Mouse (Mus musculus): ENCODE results near the gene Foxn1. TPM values are rescaled to one million over a fixed set of nuclear protein-coding genes. Genes with fewer than 3 reads are reported as not detected.

Foxn1 gene
- polyA plus RNA-seq, 1 experiment from 2014 or later: not detected

DNA sequence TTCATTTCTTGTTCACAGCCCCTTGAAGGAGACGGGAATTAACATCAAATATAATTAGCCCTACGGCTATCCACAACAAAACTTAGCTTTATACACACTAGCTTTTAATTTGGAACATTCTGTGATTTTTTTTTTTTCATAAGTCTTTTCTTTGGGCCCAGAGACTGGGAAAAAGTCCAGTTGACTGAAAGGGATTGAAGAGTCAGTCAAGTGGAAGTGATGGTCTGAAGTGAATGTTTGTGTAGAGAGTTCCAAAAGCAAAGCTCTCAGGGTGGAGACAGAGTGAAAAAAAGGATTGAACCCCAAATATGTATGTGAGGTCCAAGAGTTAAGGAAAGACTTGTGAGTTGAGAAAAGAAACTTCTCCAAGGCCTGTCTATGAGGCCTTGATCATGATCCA, 67.9 kb downstream of the Foxn1 start:
- WGBS: 82% methylated on average over 2 of the region's 2 CpGs
- H3K27me3 ChIP-seq (replicated peaks): no peaks in the 10 kb centered on the region
- H3K9me3 ChIP-seq (replicated peaks): no peaks in the 10 kb centered on the region
- H3K4me3 ChIP-seq (replicated peaks): no peak overlapping the region
- no peak for ATAC-seq (ENCODE audit: low FRiP score)
- H3K4me1 ChIP-seq: peaks cover 12% of the 10 kb centered on the region
- no peak overlapping the region for H3K9ac ChIP-seq (replicated peaks)
- H3K4me2 ChIP-seq: no peak overlapping the region
- no peak overlapping the region for H3K27ac ChIP-seq (replicated peaks)
- H3K36me3 ChIP-seq: no peaks in the 10 kb centered on the region

DNA sequence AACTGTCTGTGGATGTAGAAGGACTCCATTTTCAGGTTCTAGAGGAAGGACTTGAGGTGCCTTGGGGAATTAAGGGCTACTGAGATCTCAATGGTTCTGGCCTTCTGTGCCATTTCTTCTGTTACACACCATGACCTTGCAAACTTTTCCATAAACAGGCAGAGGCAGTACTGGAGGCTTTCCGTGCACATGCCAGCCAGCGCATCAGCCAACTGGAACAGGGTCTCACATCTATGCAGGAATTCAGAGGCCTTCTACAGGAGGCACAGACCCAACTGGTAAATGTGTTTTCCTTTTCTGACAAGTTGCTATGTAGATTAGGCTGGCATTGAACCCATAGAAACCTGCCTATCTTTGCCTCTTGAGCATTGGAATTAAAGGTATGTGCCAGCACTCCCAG, 72.7 kb downstream of the Foxn1 start:
- Histone ChIP-seq H3K4me3 (replicated peaks) (no peak overlapping the region), H3K9me3 (replicated peaks) (no peaks in the 10 kb centered on the region), H3K27me3 (replicated peaks) (no peaks in the 10 kb centered on the region), H3K36me3 (no peaks in the 10 kb centered on the region), H3K4me2 (no peak overlapping the region), H3K9ac (replicated peaks) (no peak overlapping the region), H3K27ac (replicated peaks) (no peak overlapping the region), H3K4me1 (no peaks in the 10 kb centered on the region)
- WGBS: 100% methylated on average over 2 of the region's 2 CpGs
- ATAC-seq (ENCODE audit: low FRiP score): no peak

DNA sequence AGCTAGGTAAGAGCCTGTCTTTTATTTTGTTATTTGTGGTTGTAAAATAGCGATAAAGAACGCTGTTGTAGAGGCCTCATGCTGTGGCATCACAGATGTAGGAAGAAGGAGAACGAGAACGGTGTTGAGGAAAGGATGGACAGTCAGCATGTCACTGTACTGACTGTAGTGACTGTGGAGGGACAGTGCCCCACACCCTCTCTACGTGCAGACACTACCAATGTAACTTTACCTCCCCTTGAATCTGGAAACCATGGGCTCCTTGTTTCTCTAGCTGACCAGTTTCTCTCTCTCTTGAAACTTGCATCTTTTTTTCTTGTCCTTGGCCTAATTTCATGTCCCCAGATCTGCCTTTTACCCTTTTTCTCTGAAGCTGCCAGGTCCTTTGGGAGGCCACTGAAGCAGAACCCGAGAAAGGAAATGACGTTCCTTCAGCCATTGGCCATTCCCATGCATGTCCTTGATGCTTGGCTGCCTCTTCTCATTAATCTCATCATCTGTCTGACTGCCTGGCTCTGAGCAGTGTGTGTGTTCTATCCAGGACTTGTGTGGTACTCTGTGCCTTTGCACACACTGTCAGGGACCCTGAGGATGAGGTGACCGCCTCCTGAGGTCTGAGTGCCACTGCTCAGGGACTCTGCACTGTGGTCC, 75.4 kb downstream of the Foxn1 start:
- Histone ChIP-seq H3K4me3 (replicated peaks) (no peak overlapping the region), H3K36me3 (no peaks in the 10 kb centered on the region), H3K27me3 (replicated peaks) (no peaks in the 10 kb centered on the region), H3K27ac (replicated peaks) (no peak overlapping the region), H3K4me1 (no peaks in the 10 kb centered on the region), H3K4me2 (no peak overlapping the region), H3K9ac (replicated peaks) (no peak overlapping the region), H3K9me3 (replicated peaks) (no peaks in the 10 kb centered on the region)
- peak; percentile 47; the same call in 1 of the 2 replicates for ATAC-seq (ENCODE audit: low FRiP score)
- WGBS: 76% methylated on average over 8 of the region's 8 CpGs

Other genes starting within 250 kb of the Foxn1 start
- gene Traf4, start 221.0 kb downstream of the Foxn1 start, polyA plus RNA-seq (2015; fragmentation: Nextera tagmentation; extraction: Ambion mirVana): 82.1 and 85.4 TPM in 2 replicates
- gene Nek8, start 209.9 kb downstream of the Foxn1 start, polyA plus RNA-seq (2015; fragmentation: Nextera tagmentation; extraction: Ambion mirVana): 7.0 and 9.7 TPM in 2 replicates
- gene Tlcd1, start 209.8 kb downstream of the Foxn1 start, polyA plus RNA-seq (2015; fragmentation: Nextera tagmentation; extraction: Ambion mirVana): 19.3 and 20.0 TPM in 2 replicates
- 774 and 869 TPM in 2 replicates for gene Rpl23a, start 203.0 kb downstream of the Foxn1 start, polyA plus RNA-seq (2015; fragmentation: Nextera tagmentation; extraction: Ambion mirVana)
- gene Rab34, start 198.1 kb downstream of the Foxn1 start, polyA plus RNA-seq (2015; fragmentation: Nextera tagmentation; extraction: Ambion mirVana): 66.1 and 71.0 TPM in 2 replicates
- 3.3 and 4.8 TPM in 2 replicates for gene Proca1, start 193.2 kb downstream of the Foxn1 start, polyA plus RNA-seq (2015; fragmentation: Nextera tagmentation; extraction: Ambion mirVana)
- gene Sdf2, start 140.8 kb downstream of the Foxn1 start, polyA plus RNA-seq (2015; fragmentation: Nextera tagmentation; extraction: Ambion mirVana): 93.2 and 97.1 TPM in 2 replicates
- gene Supt6, start 140.6 kb downstream of the Foxn1 start, polyA plus RNA-seq (2015; fragmentation: Nextera tagmentation; extraction: Ambion mirVana): 22.9 and 25.1 TPM in 2 replicates
- 56.5 and 65.2 TPM in 2 replicates for gene 2610507B11Rik, start 124.8 kb downstream of the Foxn1 start, polyA plus RNA-seq (2015; fragmentation: Nextera tagmentation; extraction: Ambion mirVana)
- gene BC030499, start 95.7 kb downstream of the Foxn1 start, polyA plus RNA-seq (2015; fragmentation: Nextera tagmentation; extraction: Ambion mirVana): 0.40 and 0.42 TPM in 2 replicates
- gene Spag5, start 85.0 kb downstream of the Foxn1 start, polyA plus RNA-seq (2015; fragmentation: Nextera tagmentation; extraction: Ambion mirVana): 6.5 and 13.1 TPM in 2 replicates
- 328 and 382 TPM in 2 replicates for gene Aldoc, start 63.6 kb downstream of the Foxn1 start, polyA plus RNA-seq (2015; fragmentation: Nextera tagmentation; extraction: Ambion mirVana)
- gene Pigs, start 58.1 kb downstream of the Foxn1 start, polyA plus RNA-seq (2015; fragmentation: Nextera tagmentation; extraction: Ambion mirVana): 83.2 and 86.4 TPM in 2 replicates
- 84.3 and 88.3 TPM in 2 replicates for gene Unc119, start 43.1 kb downstream of the Foxn1 start, polyA plus RNA-seq (2015; fragmentation: Nextera tagmentation; extraction: Ambion mirVana)
- 0.42 TPM in 1 of 2 replicates, not detected in the other for gene Slc13a2, start 35.7 kb upstream of the Foxn1 start, polyA plus RNA-seq (2015; fragmentation: Nextera tagmentation; extraction: Ambion mirVana)
- 23.4 and 26.0 TPM in 2 replicates for gene Slc46a1, start 79.1 kb upstream of the Foxn1 start, polyA plus RNA-seq (2015; fragmentation: Nextera tagmentation; extraction: Ambion mirVana)
- gene Sarm1, start 111.2 kb upstream of the Foxn1 start, polyA plus RNA-seq (2015; fragmentation: Nextera tagmentation; extraction: Ambion mirVana): 38.8 and 49.0 TPM in 2 replicates
- 151 and 156 TPM in 2 replicates for gene Vtn, start 112.5 kb upstream of the Foxn1 start, polyA plus RNA-seq (2015; fragmentation: Nextera tagmentation; extraction: Ambion mirVana)
- 0.12 TPM in 1 of 2 replicates, not detected in the other for gene Sebox, start 116.9 kb upstream of the Foxn1 start, polyA plus RNA-seq (2015; fragmentation: Nextera tagmentation; extraction: Ambion mirVana)
- gene Tmem199, start 125.6 kb upstream of the Foxn1 start, polyA plus RNA-seq (2015; fragmentation: Nextera tagmentation; extraction: Ambion mirVana): 89.3 and 94.4 TPM in 2 replicates
- gene Poldip2, start 125.6 kb upstream of the Foxn1 start, polyA plus RNA-seq (2015; fragmentation: Nextera tagmentation; extraction: Ambion mirVana): 182 and 192 TPM in 2 replicates
- gene Tnfaip1, start 149.8 kb upstream of the Foxn1 start, polyA plus RNA-seq (2015; fragmentation: Nextera tagmentation; extraction: Ambion mirVana): 56.1 and 60.3 TPM in 2 replicates
- 120 and 127 TPM in 2 replicates for gene Ift20, start 149.8 kb upstream of the Foxn1 start, polyA plus RNA-seq (2015; fragmentation: Nextera tagmentation; extraction: Ambion mirVana)
- 43.1 and 50.4 TPM in 2 replicates for gene Tmem97, start 164.2 kb upstream of the Foxn1 start, polyA plus RNA-seq (2015; fragmentation: Nextera tagmentation; extraction: Ambion mirVana)

Data from neural tube, embryonic 15.5 days (tissue).